Mouse (Mus musculus) intestine, embryonic 16.5 days (tissue): Measurements from ENCODE around the gene Dscam. TPM values are rescaled to one million over a fixed set of nuclear protein-coding genes. Genes with fewer than 3 reads are reported as not detected.

Source experiments
- ATAC-seq: fragments of 200-750 bp; cut with Nextera tagmentation; 2 replicates; pipeline ENCODE4 v1.8.0; 2017; ENCODE audit warnings: moderate TSS enrichment, moderate library complexity
- H3K27ac ChIP-seq: fragments of 300-500 bp; sonication (generic); 2 replicates; pipeline ENCODE4 v1.5.1; 2014; ENCODE audit warnings: mild to moderate bottlenecking, low read length
- H3K27me3 ChIP-seq: fragments of 300-500 bp; sonication (generic); replicated peaks from 2 replicates; pipeline ENCODE4 v1.6.1; 2014; ENCODE audit warnings: low read length, control low read depth, mixed read lengths; ENCODE audit not compliant: control insufficient read depth, insufficient read depth
- H3K36me3 ChIP-seq: fragments of 300-500 bp; sonication (generic); 2 replicates; pipeline ENCODE4 v1.6.1; 2014; ENCODE audit warnings: low read length, control low read depth; ENCODE audit not compliant: control insufficient read depth, insufficient read depth
- H3K4me1 ChIP-seq: fragments of 300-500 bp; sonication (generic); 2 replicates; pipeline ENCODE4 v1.6.1; 2014; ENCODE audit warnings: low read length, control low read depth, mixed read lengths; ENCODE audit not compliant: control insufficient read depth, insufficient read depth
- H3K4me2 ChIP-seq: fragments of 300-500 bp; sonication (generic); 2 replicates; pipeline ENCODE4 v1.6.1; 2014; ENCODE audit warnings: low read depth, low read length, control low read depth
- H3K4me3 ChIP-seq: fragments of 300-500 bp; sonication (generic); 2 replicates; pipeline ENCODE4 v1.5.1; 2014; ENCODE audit warnings: mild to moderate bottlenecking, low read length
- H3K9ac ChIP-seq: fragments of 300-500 bp; sonication (generic); 2 replicates; pipeline ENCODE4 v1.6.1; 2014; ENCODE audit warnings: low read depth, low read length
- H3K9me3 ChIP-seq: fragments of 300-500 bp; sonication (generic); 2 replicates; pipeline ENCODE4 v1.6.1; 2016; ENCODE audit warnings: low read length, control low read depth; ENCODE audit not compliant: control insufficient read depth
- WGBS: fragments of 180-500 bp; shearing (Covaris S2); extraction: QIAGEN DNeasy Blood & Tissue Kit; methylation state at CpG from one replicate; pipeline ENCODE4 v1.1.7; 2014; 5-methylcytosine and 5-hydroxymethylcytosine counted together
- polyA plus RNA-seq: library from polyadenylated mRNA; unstranded; fragments of >200 nt; fragmentation: Nextera tagmentation; extraction: Ambion mirVana; gene quantifications from 2 replicates; pipeline ENCODE4 v1.2.1, GENCODE M21; 2015

Dscam gene
- polyA plus RNA-seq, 1 experiment from 2014 or later = 0.21 TPM

GRCm38 (mm10) chr16:97014343-97014742, 156.2 kb downstream of the Dscam start:
- H3K27me3 ChIP-seq = no peaks in the 10 kb centered on the region
- H3K4me3 ChIP-seq = no peak overlapping the region
- H3K36me3 ChIP-seq = no peaks in the 10 kb centered on the region
- H3K4me1 ChIP-seq = no peaks in the 10 kb centered on the region
- 64% methylated on average over 3 of the region's 3 CpGs for WGBS
- H3K27ac ChIP-seq = no peak overlapping the region
- H3K4me2 ChIP-seq = no peak overlapping the region
- no peaks in the 10 kb centered on the region for H3K9me3 ChIP-seq
- no peak for ATAC-seq
- no peak overlapping the region for H3K9ac ChIP-seq

- Histone ChIP-seq H3K36me3 (no peaks in the 10 kb centered on the region), H3K27ac (no peak overlapping the region), H3K27me3 (no peaks in the 10 kb centered on the region), H3K9ac (no peak overlapping the region), H3K9me3 (no peaks in the 10 kb centered on the region), H3K4me2 (no peak overlapping the region), H3K4me3 (no peak overlapping the region), H3K4me1 (no peaks in the 10 kb centered on the region)
- ATAC-seq = no peak
- WGBS = 41% methylated on average over 4 of the region's 4 CpGs
Measured at GRCm38 (mm10) chr16:97009116-97010055, 161.2 kb downstream of the Dscam start.

GRCm38 (mm10) chr16:97007892-97008527, 162.5 kb downstream of the Dscam start:
- H3K27ac ChIP-seq = no peak overlapping the region
- no peak overlapping the region for H3K4me3 ChIP-seq
- H3K27me3 ChIP-seq = no peaks in the 10 kb centered on the region
- H3K9ac ChIP-seq = no peak overlapping the region
- H3K4me2 ChIP-seq = no peak overlapping the region
- no peak for ATAC-seq
- no peaks in the 10 kb centered on the region for H3K9me3 ChIP-seq
- WGBS = 74% methylated on average over 11 of the region's 11 CpGs
- no peaks in the 10 kb centered on the region for H3K4me1 ChIP-seq
- H3K36me3 ChIP-seq = no peaks in the 10 kb centered on the region

GRCm38 (mm10) chr16:97006854-97007182, 163.7 kb downstream of the Dscam start:
- ATAC-seq = no peak
- Histone ChIP-seq H3K27ac (no peak overlapping the region), H3K27me3 (no peaks in the 10 kb centered on the region), H3K4me3 (no peak overlapping the region), H3K36me3 (no peaks in the 10 kb centered on the region), H3K4me1 (no peaks in the 10 kb centered on the region), H3K4me2 (no peak overlapping the region), H3K9me3 (no peaks in the 10 kb centered on the region), H3K9ac (no peak overlapping the region)

GRCm38 (mm10) chr16:97006041-97006853, 164.3 kb downstream of the Dscam start:
- ATAC-seq = peak; percentile 69; the same call in 1 of the 2 replicates

GRCm38 (mm10) chr16:97003965-97004364, 166.6 kb downstream of the Dscam start:
- ATAC-seq = no peak
- Histone ChIP-seq H3K4me3 (no peak overlapping the region), H3K4me2 (no peak overlapping the region), H3K27me3 (no peaks in the 10 kb centered on the region), H3K9ac (no peak overlapping the region), H3K4me1 (no peaks in the 10 kb centered on the region), H3K27ac (no peak overlapping the region), H3K9me3 (no peaks in the 10 kb centered on the region), H3K36me3 (no peaks in the 10 kb centered on the region)
- 58% methylated on average over 1 of the region's 1 CpGs for WGBS

More at GRCm38 (mm10) chr16:97006041-97006853, 164.3 kb downstream of the Dscam start:
- no peak overlapping the region for H3K27ac ChIP-seq
- no peaks in the 10 kb centered on the region for H3K36me3 ChIP-seq
- H3K27me3 ChIP-seq = no peaks in the 10 kb centered on the region
- H3K4me3 ChIP-seq = no peak overlapping the region
- WGBS = 56% methylated on average over 9 of the region's 9 CpGs
- H3K9ac ChIP-seq = no peak overlapping the region
- H3K4me1 ChIP-seq = no peaks in the 10 kb centered on the region
- no peak overlapping the region for H3K4me2 ChIP-seq
- no peaks in the 10 kb centered on the region for H3K9me3 ChIP-seq

GRCm38 (mm10) chr16:97002837-97003236, 167.7 kb downstream of the Dscam start:
- no peak overlapping the region for H3K4me2 ChIP-seq
- WGBS = 27% methylated on average over 2 of the region's 2 CpGs

GRCm38 (mm10) chr16:97002189-97002588, 168.4 kb downstream of the Dscam start:
- H3K9me3 ChIP-seq = no peaks in the 10 kb centered on the region
- H3K4me3 ChIP-seq = no peak overlapping the region
- H3K36me3 ChIP-seq = no peaks in the 10 kb centered on the region
- no peak overlapping the region for H3K27ac ChIP-seq
- no peaks in the 10 kb centered on the region for H3K4me1 ChIP-seq
- no peak overlapping the region for H3K4me2 ChIP-seq
- H3K9ac ChIP-seq = no peak overlapping the region
- 49% methylated on average over 3 of the region's 3 CpGs for WGBS
- no peak for ATAC-seq
- no peaks in the 10 kb centered on the region for H3K27me3 ChIP-seq

More at GRCm38 (mm10) chr16:97002837-97003236, 167.7 kb downstream of the Dscam start:
- Histone ChIP-seq H3K36me3 (no peaks in the 10 kb centered on the region), H3K4me3 (no peak overlapping the region), H3K9ac (no peak overlapping the region), H3K4me1 (no peaks in the 10 kb centered on the region), H3K27me3 (no peaks in the 10 kb centered on the region), H3K27ac (no peak overlapping the region), H3K9me3 (no peaks in the 10 kb centered on the region)
- no peak for ATAC-seq

- no peak overlapping the region for H3K4me2 ChIP-seq
- no peak overlapping the region for H3K9ac ChIP-seq
- no peak overlapping the region for H3K4me3 ChIP-seq
- no peaks in the 10 kb centered on the region for H3K36me3 ChIP-seq
- WGBS = 61% methylated on average over 3 of the region's 3 CpGs
- no peak for ATAC-seq
- no peaks in the 10 kb centered on the region for H3K9me3 ChIP-seq
- H3K4me1 ChIP-seq = no peaks in the 10 kb centered on the region
- H3K27ac ChIP-seq = no peak overlapping the region
- no peaks in the 10 kb centered on the region for H3K27me3 ChIP-seq
Measured at GRCm38 (mm10) chr16:96996854-96997253, 173.7 kb downstream of the Dscam start.
